Mouse (Mus musculus): ENCODE measurements around the gene Sorl1.

DNA sequence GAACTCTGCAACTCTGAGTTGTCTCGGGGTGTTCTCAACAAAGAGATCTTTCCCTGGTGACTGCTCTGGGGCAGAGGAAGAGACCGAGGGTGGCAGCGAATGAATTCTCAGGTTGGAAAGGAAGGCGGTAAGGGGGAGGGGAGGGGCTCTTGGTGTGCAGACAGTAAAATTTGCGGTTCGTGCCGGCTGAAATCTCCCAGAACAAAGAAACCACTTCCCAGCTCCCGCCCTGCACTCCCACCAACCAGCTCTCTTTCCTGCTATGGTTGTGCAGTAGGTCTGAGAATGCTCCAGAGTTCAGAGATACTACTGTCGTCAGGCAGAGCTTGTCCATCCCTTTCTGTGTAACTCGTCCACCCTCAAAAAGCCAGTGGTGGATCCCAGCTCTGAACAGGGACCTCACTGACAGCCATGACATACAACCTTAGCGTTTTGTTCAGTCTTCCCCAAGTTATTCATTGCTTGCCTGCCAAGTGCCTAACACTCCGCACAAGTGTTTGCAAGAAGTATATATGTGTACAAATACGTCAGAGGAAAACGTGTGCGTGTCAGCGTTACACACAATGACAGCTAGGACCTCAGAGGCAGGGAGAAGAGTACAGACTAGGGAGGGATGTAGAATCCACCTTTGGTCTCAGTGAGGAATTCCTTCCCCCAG lies 172.5 kb downstream of the Sorl1 start:
- no peak for TF ChIP-seq ZC3H11A (IDR thresholded peaks at IDR 0.05; ENCODE audit: borderline replicate concordance, low read depth, low read length)
- TF ChIP-seq HCFC1 (IDR thresholded peaks at IDR 0.05; ENCODE audit: borderline replicate concordance, insufficient read depth, low read length): no peak
- no peak for TF ChIP-seq ZNF384 (IDR thresholded peaks at IDR 0.05; ENCODE audit: low read depth, low read length)
- no peak for TF ChIP-seq MAFK (IDR thresholded peaks at IDR 0.05; ENCODE audit: insufficient read depth, low read depth, low read length)
- TF ChIP-seq CHD2 (IDR thresholded peaks at IDR 0.05; ENCODE audit: low read depth, low read length): no peak
